Mouse (Mus musculus): Measurements from ENCODE around the gene Gm21954.

The Gm21954 gene

GRCm38 (mm10) chr3:55419334-55419733 lies 52.7 kb downstream of the Gm21954 start:
- DNase-seq (ENCODE audit: low read depth, low spot score), result peak; percentile 28

- no peak for DNase-seq (ENCODE audit: low read depth, low spot score)
Observed at GRCm38 (mm10) chr3:55418845-55419244, 53.2 kb downstream of the Gm21954 start.

- peak; percentile 39 for DNase-seq (ENCODE audit: low read depth, low spot score)
Observed at GRCm38 (mm10) chr3:55415527-55415950, 56.5 kb downstream of the Gm21954 start.
